Mouse (Mus musculus) hematopoietic multipotent progenitor cell, adult 10-12 weeks (in vitro differentiated cells): Measurements from ENCODE around the gene Bend5. TPM values are rescaled to one million over a fixed set of nuclear protein-coding genes. Genes with fewer than 3 reads are reported as not detected.

Experiments used
- polyA plus RNA-seq: library from polyadenylated mRNA; stranded (reverse); fragments of >175 nt; gene quantifications from 2 replicates; pipeline ENCODE4 v1.2.3, GENCODE M21; 2012; ENCODE audit warnings: low replicate concordance

Bend5 gene
- 43.6 and 59.4 TPM in 2 replicates for polyA plus RNA-seq

GRCm38 (mm10) chr4:111414818-111415488 is at the start of gene Bend5:
TSS of gene Bend5 (plus strand) at chr4:111415006.

